Mouse (Mus musculus): ENCODE measurements around the gene Vps18. TPM values are rescaled to one million over a fixed set of nuclear protein-coding genes. Genes with fewer than 3 reads are reported as not detected.

The Vps18 gene
- polyA plus RNA-seq, 1 experiment from 2014 or later = 23.1 TPM

DNA sequence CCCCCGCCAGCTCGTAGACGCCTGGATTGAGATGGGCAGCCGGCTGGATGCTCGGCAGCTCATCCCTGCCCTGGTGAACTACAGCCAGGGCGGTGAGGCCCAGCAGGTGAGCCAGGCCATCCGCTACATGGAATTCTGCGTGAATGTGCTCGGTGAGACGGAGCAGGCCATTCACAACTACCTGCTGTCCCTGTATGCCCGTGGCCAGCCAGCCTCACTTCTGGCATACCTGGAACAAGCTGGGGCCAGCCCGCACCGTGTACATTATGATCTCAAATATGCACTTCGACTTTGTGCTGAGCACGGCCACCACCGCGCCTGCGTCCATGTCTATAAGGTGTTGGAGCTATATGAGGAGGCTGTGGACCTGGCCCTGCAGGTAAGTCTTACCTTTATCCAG, 5.9 kb downstream of the Vps18 start:
- Histone ChIP-seq H3K36me3 (peaks cover 90% of the 10 kb centered on the region), H3K9me3 (replicated peaks) (no peaks in the 10 kb centered on the region), H3K4me1 (peaks cover 15% of the 10 kb centered on the region), H3K27me3 (ENCODE audit: low read depth, poor library complexity, severe bottlenecking) (no peaks in the 10 kb centered on the region), H3K27ac (replicated peaks) (no peak overlapping the region), H3K4me3 (no peak overlapping the region)
- no peak for DNase-seq (ENCODE audit: low spot score)
- 97% methylated on average over 18 of the region's 18 CpGs for WGBS

DNA sequence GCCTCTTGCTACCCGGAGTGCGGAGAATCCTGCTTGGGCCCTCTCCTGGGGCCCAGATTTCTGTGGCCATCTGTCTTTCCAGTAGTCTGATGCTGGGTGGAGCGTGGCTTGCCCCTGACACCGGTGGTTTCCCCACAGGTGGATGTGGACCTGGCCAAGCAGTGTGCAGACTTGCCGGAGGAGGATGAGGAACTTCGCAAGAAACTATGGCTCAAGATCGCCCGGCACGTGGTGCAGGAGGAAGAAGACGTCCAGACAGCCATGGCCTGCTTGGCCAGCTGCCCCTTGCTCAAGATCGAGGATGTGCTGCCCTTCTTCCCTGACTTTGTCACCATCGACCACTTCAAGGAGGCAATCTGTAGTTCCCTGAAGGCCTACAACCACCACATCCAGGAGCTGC, 8.2 kb downstream of the Vps18 start:
- Histone ChIP-seq H3K9me3 (replicated peaks) (no peaks in the 10 kb centered on the region), H3K36me3 (peaks cover 76% of the 10 kb centered on the region), H3K4me1 (peaks cover 31% of the 10 kb centered on the region), H3K27me3 (ENCODE audit: low read depth, poor library complexity, severe bottlenecking) (no peaks in the 10 kb centered on the region), H3K4me3 (no peak overlapping the region), H3K27ac (replicated peaks) (no peak overlapping the region)
- DNase-seq (ENCODE audit: low spot score) = no peak
- WGBS = 95% methylated on average over 12 of the region's 12 CpGs

DNA sequence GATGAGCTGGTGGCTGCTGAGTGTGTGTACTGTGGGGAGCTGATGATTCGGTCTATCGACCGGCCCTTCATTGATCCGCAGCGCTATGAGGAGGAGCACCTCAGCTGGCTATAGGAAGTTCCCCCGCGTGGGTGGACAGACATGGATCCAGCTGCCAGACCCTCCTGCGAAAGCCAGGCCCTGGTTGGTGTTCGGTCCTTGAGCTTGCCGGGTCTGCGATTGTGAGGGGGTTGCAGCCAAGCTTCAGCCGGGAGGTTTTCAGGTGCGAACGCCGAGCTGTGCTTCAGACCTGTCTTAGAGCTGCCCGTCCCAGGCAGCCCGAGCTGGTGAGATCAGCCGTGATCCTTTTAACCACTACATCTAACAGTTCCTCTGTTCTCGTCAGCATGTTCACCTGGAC, 9.0 kb downstream of the Vps18 start:
- Histone ChIP-seq H3K36me3 (peaks cover 68% of the 10 kb centered on the region), H3K9me3 (replicated peaks) (no peaks in the 10 kb centered on the region), H3K27me3 (ENCODE audit: low read depth, poor library complexity, severe bottlenecking) (no peaks in the 10 kb centered on the region), H3K27ac (replicated peaks) (no peak overlapping the region), H3K4me1 (peaks cover 32% of the 10 kb centered on the region), H3K4me3 (no peak overlapping the region)
- no peak for DNase-seq (ENCODE audit: low spot score)
- 92% methylated on average over 19 of the region's 19 CpGs for WGBS

DNA sequence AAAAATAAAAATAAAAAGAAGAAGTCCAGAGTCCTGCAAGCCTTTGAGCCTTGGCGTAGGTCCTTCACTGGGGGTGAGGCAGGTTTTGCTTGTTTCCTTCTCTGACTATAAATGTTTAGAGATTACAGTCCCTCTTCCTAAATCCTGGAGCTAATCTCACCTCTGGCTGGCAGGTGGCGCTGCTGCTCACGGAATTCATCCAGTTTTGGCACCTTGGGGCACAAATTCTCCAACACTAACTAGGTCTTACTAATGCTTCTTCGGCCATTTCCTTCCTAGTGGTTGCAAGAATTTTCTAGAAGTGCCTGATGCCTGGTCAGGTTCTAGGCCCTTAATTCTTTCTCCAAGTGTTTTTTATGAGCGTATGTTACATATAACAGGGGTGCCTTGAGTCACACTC, 9.8 kb downstream of the Vps18 start:
- Histone ChIP-seq H3K4me1 (peaks cover 37% of the 10 kb centered on the region), H3K9me3 (replicated peaks) (no peaks in the 10 kb centered on the region), H3K27me3 (ENCODE audit: low read depth, poor library complexity, severe bottlenecking) (no peaks in the 10 kb centered on the region), H3K27ac (replicated peaks) (no peak overlapping the region), H3K4me3 (no peak overlapping the region), H3K36me3 (peaks cover 60% of the 10 kb centered on the region)
- peak; percentile 49 for DNase-seq (ENCODE audit: low spot score)
- 49% methylated on average over 5 of the region's 5 CpGs for WGBS

DNA sequence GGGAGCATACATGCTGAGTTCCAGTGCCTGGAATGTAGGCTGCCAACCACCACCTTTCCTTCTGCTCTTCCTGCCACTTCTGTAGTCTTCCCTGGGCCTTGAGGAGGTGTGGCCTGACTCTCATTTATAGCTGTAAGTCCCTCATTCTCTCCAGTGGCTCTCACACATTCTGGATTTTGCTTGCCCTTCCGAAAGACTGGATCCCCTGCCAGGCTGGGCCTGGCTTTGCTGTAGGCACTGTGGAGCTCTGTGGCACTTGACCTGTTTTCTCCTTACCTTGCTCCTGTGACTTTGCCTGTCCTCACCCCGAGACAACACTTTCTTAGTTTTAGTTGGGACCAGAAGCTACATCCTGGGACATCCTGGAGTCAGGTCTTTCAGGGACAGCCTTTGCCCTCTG, 10.3 kb downstream of the Vps18 start:
- Histone ChIP-seq H3K9me3 (replicated peaks) (no peaks in the 10 kb centered on the region), H3K4me1 (peaks cover 40% of the 10 kb centered on the region), H3K36me3 (peaks cover 55% of the 10 kb centered on the region), H3K27me3 (ENCODE audit: low read depth, poor library complexity, severe bottlenecking) (no peaks in the 10 kb centered on the region), H3K4me3 (no peak overlapping the region), H3K27ac (replicated peaks) (no peak overlapping the region)
- WGBS = 88% methylated on average over 2 of the region's 2 CpGs
- DNase-seq (ENCODE audit: low spot score) = no peak

DNA sequence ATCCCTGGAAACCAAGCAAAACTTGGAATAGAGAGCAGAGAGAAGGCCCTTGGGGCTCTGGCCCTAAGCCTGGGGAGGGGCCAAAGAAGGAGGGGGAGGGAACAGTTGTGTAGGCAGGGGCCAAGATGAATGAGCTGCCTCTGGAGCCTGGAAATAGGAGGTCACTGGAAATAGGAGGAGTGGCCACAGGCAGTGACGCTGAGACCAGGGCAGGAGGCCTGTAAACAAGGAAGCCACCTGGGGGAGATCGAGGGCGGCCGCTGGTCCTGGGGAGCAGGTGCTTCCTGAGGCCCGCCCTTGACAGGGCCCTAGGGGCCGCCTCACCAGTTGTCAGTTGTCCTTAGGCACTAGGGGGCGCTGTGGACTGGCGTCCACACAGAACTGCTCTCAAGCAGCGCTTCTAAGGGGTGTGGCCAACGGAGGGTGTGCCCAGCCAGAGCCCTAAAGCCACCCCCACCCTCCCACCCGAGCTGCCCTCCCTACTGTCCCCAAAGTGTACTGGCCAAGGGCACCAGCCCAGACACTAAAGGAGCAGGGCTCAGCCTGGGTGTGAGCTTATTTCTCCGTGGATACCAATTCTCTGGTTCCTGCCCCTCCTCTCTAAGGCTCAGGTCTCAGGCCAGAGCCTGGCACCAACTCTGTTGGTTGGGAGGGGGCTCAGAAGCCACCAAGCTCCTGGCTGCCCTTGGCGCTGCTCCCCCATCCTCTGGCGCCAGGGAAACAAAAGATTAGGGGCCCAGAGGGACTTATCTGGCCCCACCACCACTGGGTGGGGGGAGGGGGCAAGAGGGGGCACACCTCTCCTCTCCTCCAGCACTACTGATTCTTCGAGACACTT, 11.7 kb downstream of the Vps18 start:
- Histone ChIP-seq H3K4me3 (peak overlapping the region; percentile 36), H3K36me3 (peaks cover 41% of the 10 kb centered on the region), H3K27ac (replicated peaks) (peak overlapping the region; percentile 56), H3K27me3 (ENCODE audit: low read depth, poor library complexity, severe bottlenecking) (no peaks in the 10 kb centered on the region), H3K4me1 (peaks cover 54% of the 10 kb centered on the region), H3K9me3 (replicated peaks) (no peaks in the 10 kb centered on the region)
- DNase-seq (ENCODE audit: low spot score) = peak; percentile 84
- WGBS = 6% methylated on average over 15 of the region's 15 CpGs

DNA sequence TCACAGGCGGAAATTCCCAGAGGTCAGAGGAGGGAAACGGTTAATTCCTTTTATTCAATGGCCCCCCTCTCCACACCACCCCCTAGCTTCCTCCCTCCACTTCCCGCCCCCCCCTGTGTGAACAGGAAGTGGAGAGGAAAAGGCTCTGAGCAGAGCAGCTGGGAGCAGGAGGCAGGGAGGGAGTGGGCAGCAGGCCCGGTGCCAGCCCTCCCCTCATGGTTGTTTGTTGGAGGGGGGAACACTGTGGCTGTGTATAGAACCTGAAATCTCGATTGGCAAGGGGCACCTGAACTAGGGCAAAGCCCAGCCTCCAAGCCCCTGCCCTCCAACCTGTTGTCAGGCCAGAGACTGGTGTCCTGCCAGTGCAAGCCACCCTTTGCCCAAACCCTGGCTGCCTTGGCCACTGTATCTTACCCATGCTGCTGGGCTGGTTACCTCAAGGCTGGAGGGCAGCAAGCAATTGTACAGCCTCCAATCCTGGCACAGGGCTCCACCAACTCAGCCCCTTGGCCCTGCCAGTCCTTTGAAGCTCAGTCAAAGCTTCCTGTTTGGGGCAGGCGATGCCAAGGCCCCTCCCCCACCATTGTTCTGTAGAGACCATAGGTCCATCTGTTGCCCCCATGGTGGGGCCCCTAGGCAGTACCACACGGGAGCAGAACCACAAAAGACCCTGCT, 12.4 kb downstream of the Vps18 start:
- Histone ChIP-seq H3K27me3 (ENCODE audit: low read depth, poor library complexity, severe bottlenecking) (no peaks in the 10 kb centered on the region), H3K4me3 (peak overlapping the region; percentile 36; the same call in 1 of the 2 replicates), H3K4me1 (peaks cover 61% of the 10 kb centered on the region), H3K36me3 (peaks cover 37% of the 10 kb centered on the region), H3K27ac (replicated peaks) (peak overlapping the region; percentile 56), H3K9me3 (replicated peaks) (no peaks in the 10 kb centered on the region)
- DNase-seq (ENCODE audit: low spot score) = no peak
- WGBS = 49% methylated on average over 7 of the region's 7 CpGs

DNA sequence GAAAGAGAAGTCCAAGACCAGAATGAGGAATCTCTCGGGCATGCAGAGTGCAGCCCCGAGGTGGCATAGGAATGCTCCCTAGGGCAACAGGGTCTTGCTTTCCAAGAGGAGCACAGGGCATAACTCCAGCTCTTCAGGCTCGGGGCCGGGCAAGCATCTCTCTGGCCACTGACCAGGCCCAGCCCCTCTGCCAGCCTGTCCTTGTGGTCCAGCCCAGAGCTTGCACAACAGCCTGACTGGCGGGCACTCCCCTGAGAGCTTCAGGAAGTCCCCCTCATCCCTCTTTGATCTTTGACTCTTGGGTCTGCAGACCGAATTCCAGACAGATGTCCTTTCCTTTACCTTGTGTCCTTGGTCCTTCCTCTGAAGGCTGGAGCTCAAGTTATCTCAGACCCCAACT, 14.3 kb downstream of the Vps18 start:
- no peak for DNase-seq (ENCODE audit: low spot score)
- H3K36me3 ChIP-seq = peaks cover 20% of the 10 kb centered on the region
- WGBS = 75% methylated on average over 6 of the region's 6 CpGs
- H3K9me3 ChIP-seq (replicated peaks) = no peaks in the 10 kb centered on the region
- no peak overlapping the region for H3K4me3 ChIP-seq
- no peak overlapping the region for H3K27ac ChIP-seq (replicated peaks)
- H3K27me3 ChIP-seq (ENCODE audit: low read depth, poor library complexity, severe bottlenecking) = no peaks in the 10 kb centered on the region
- peaks cover 63% of the 10 kb centered on the region for H3K4me1 ChIP-seq

DNA sequence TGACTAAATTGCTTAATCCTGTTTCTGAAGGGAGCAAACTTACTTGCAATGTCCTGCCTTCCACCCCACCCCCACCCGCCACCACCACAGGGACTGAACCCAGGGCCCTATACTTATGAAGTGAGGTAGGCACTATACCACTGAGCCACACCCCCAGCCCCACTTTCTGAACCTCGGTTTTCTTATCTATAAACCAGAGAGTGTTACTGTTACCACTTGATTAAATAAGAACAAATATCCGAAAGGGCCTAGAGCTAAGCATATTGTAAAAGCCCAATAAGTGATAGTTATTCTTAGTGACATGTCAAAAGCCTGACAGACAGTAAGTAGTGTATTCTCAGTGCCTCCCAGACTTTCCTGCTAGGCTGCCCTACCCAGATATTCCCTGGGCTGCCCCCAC, 15.9 kb downstream of the Vps18 start:
- Histone ChIP-seq H3K9me3 (replicated peaks) (no peaks in the 10 kb centered on the region), H3K4me3 (no peak overlapping the region), H3K4me1 (peaks cover 56% of the 10 kb centered on the region), H3K27me3 (ENCODE audit: low read depth, poor library complexity, severe bottlenecking) (no peaks in the 10 kb centered on the region), H3K27ac (replicated peaks) (no peak overlapping the region; the same call in 1 of the 2 replicates), H3K36me3 (peaks cover 5% of the 10 kb centered on the region)
- DNase-seq (ENCODE audit: low spot score) = no peak
- WGBS = 50% methylated on average over 3 of the region's 3 CpGs

DNA sequence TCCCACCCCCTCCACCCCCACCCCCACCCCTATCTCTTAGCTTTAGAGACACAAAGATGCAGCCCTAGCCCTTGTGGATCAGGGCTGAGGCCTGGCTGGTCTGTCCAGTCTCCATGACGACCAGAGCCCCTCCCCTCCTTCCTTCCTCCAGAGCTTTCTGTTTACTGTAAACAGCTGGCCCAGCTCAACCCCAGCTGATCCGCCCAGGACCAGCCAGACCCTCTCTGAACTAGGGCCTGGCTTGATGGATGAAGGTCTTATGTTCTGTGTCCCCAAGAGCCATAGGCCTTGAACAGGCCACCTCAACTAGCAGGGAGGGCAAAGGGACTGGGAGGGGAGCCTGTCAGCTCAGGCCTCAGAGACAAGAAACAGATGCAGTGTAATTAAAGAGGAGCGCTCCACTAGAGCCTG, 16.3 kb downstream of the Vps18 start:
- DNase-seq (ENCODE audit: low spot score) = peak; percentile 44
- Histone ChIP-seq H3K9me3 (replicated peaks) (no peaks in the 10 kb centered on the region), H3K4me3 (no peak overlapping the region), H3K27ac (replicated peaks) (peak overlapping the region; percentile 50; the same call in 1 of the 2 replicates), H3K27me3 (ENCODE audit: low read depth, poor library complexity, severe bottlenecking) (no peaks in the 10 kb centered on the region), H3K4me1 (peaks cover 52% of the 10 kb centered on the region), H3K36me3 (peaks cover under 1% of the 10 kb centered on the region; the same call in 1 of the 2 replicates)
- 23% methylated on average over 3 of the region's 3 CpGs for WGBS

DNA sequence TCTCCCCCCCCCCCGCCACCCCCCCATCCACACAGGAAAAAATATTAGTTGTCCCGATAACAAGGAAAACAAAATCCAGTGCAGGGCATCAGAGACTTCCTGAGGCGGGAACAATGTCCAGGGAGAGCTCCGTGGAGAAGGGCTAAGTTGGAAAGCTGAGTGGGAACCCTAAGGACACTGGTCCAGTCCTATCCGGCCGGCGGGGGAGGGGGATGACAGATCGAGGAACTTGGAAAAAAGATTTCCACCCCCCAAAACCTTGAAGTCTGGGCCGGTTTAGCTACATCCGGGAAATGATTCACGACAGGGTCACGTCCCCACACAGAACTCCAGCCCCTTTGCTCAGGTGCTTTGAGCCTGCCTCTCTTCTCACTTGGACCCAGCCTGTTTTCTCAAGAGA, 23.0 kb downstream of the Vps18 start:
- Histone ChIP-seq H3K36me3 (no peaks in the 10 kb centered on the region), H3K4me1 (peaks cover 37% of the 10 kb centered on the region), H3K4me3 (no peak overlapping the region), H3K27ac (replicated peaks) (no peak overlapping the region), H3K27me3 (ENCODE audit: low read depth, poor library complexity, severe bottlenecking) (peaks cover 46% of the 10 kb centered on the region), H3K9me3 (replicated peaks) (peaks cover 4% of the 10 kb centered on the region; the same call in 1 of the 2 replicates)
- no peak for DNase-seq (ENCODE audit: low spot score)
- WGBS = 51% methylated on average over 12 of the region's 12 CpGs

DNA sequence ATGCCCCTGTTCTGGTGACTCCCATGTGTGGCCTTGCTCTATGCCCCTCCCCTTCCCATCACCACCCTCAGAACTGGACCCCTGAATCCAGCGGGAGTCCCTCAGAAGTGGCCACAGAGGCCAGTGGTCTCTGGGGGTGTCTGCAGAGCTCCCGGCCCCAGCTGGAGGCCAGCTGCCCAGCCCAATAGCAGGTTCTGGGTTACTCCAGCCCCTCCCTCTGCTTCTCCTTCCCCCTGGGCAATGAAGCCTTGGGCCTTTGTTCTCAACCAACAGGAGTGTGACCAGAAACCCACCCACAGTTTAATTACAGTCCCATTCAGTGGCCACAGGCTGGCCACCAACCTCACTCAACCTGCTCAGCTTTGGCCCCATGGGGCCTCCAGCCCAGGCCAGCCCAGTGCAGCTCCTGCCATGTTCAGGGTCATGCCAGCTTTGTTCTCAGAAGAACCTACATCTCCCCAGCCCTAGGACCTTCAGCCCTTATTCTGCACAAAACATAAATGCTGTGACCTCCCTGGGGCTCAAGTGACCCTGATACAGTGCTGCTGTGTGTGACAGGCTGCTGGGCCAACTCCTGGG, 23.9 kb downstream of the Vps18 start:
- Histone ChIP-seq H3K27ac (replicated peaks) (peak overlapping the region; percentile 18), H3K27me3 (ENCODE audit: low read depth, poor library complexity, severe bottlenecking) (peaks cover 54% of the 10 kb centered on the region), H3K9me3 (replicated peaks) (peaks cover 4% of the 10 kb centered on the region; the same call in 1 of the 2 replicates), H3K4me1 (peaks cover 37% of the 10 kb centered on the region), H3K4me3 (no peak overlapping the region), H3K36me3 (no peaks in the 10 kb centered on the region)
- 56% methylated on average over 2 of the region's 2 CpGs for WGBS
- no peak for DNase-seq (ENCODE audit: low spot score)
